Mouse (Mus musculus): ENCODE results near the gene Ccdc185.

Ccdc185 gene

GRCm38 (mm10) chr1:182747081-182747480, 1.9 kb downstream of the Ccdc185 start:
- no peak for DNase-seq (ENCODE audit: low read depth)

DNA sequence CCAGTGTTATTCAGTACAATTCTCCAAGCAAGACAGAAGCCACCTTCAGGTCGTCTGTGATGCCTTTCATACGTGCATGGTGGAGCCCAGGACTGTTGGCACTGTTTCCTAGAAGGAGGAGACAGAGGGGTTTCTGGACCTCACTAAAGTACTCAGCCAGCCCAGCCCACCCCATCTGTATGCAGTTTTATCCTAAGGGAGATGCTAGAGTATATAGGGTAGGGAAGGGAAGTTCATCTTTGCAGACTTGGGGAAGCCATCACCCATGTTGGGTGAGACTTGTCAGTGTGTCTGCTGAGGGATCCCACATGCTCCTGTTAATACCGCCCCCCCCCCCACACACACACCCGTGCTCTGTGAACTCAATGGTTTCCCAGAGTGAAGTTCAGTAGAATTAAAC, 13.1 kb downstream of the Ccdc185 start:
- DNase-seq (ENCODE audit: low read depth) = no peak

DNA sequence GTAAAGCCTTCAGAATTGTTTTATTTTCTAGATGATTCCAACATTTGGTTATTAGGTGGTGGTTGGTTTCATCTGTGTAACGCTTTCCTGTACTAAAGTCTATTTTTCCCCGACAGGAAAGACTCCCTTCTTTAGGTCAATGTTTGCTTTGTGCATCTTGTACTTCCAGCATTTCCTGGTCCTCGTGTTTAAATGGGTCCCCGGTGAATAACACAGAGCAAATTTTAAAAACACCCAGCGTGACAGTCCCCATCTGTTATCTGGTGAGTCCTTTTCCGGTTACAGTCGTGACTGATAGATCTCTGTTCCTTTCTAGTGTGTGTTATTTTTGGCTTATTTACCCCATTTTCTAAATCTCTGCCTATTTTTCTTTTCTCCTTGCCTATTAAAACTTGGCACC, 16.3 kb downstream of the Ccdc185 start:
- DNase-seq (ENCODE audit: low read depth) = no peak

DNA sequence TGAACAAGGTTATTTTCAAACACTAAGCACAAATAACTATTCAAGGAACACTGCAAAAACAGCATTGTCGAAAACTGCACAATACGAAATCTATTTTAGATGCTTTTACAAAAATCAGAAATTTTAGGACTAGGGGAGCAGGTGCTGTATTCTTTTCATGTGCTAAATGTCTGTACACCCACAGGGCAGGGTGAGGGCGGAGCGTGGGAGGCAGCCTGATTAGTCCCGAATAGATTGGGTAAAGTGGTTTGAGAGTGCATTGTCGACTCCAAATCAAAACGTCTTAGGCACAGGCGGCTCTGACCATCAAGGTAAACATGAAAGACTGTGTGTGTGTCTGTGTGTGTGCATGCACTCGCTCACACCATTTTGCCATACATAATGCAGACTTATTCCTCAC, 20.0 kb downstream of the Ccdc185 start:
- DNase-seq (ENCODE audit: low read depth) = no peak

- no peak for DNase-seq (ENCODE audit: low read depth)
Observed at GRCm38 (mm10) chr1:182727541-182727940, 21.4 kb downstream of the Ccdc185 start.

- no peak for DNase-seq (ENCODE audit: low read depth)
Observed at GRCm38 (mm10) chr1:182714236-182714935, 34.6 kb downstream of the Ccdc185 start.

DNA sequence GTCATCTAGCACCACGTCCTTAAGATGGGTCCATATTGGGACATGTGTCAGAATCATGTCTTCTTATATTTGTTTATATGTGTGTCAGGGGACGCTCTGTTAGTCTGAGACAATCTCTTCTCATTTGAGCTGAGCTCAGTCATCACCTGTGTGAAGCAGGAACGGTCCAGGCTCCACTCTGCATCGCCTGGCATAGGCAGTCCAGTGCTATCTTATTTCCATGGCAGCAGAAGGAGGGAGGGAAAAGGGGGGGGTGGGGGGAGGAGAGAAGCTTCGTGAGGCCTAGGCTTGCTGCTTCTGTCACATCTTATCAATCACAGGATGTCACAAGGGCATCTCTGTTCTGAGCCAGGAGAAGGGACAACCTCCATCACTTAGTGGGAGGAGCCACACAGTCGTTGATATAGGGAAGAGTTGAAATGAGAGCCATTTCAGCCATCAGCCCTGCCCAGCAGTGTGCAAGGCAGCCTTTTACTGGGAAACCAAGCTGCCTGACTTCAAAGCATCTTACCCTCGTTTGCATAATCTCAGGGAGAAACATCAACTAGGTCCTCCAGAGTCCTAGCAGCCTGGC, 37.5 kb downstream of the Ccdc185 start:
- DNase-seq (ENCODE audit: low read depth) = no peak

- DNase-seq (ENCODE audit: low read depth) = no peak
Observed at GRCm38 (mm10) chr1:182707459-182707858, 41.5 kb downstream of the Ccdc185 start.

DNA sequence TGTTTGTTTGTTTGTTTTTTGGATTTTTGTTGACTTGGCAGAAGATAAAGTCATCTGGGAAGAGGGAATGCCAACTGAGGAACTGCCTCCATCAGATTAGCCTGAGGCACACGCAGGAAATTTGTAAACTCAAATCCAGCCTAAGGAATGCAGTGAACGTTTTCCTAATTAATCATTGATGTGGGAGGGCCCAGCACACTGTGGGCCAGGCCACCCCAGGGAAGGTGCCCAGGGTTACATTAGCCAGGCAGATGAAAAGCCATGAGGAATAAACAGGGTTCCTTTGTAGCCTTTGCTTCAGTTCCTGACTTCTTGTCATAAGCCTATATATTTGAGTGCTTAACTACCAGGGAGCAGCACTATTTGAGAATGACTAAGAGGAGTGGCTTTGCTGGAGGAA, 44.1 kb downstream of the Ccdc185 start:
- DNase-seq (ENCODE audit: low read depth) = no peak

- DNase-seq (ENCODE audit: low read depth) = no peak
Observed at GRCm38 (mm10) chr1:182699392-182700347, 49.3 kb downstream of the Ccdc185 start.
